Mouse (Mus musculus) midbrain, embryonic 13.5 days (tissue): Measurements from ENCODE around the gene Erp27. TPM values are rescaled to one million over a fixed set of nuclear protein-coding genes. Genes with fewer than 3 reads are reported as not detected.
"Not testable (repeated sequence)": the region's sequence is repeated elsewhere in the genome, so short reads cannot be mapped to it uniquely, and the experiment has no call there.

Experiments
- ATAC-seq: fragments of 200-750 bp; cut with Nextera tagmentation; 2 replicates; pipeline ENCODE4 v1.8.0; 2017; ENCODE audit warnings: mild to moderate bottlenecking, moderate TSS enrichment, moderate library complexity
- H3K27ac ChIP-seq: fragments of 300-500 bp; sonication (generic); 2 replicates; pipeline ENCODE4 v1.5.1; 2015; ENCODE audit warnings: inconsistent platforms, mild to moderate bottlenecking, moderate library complexity
- H3K27me3 ChIP-seq: fragments of 300-500 bp; sonication (generic); 2 replicates; pipeline ENCODE4 v1.6.1; 2015; ENCODE audit warnings: mild to moderate bottlenecking, inconsistent platforms
- H3K36me3 ChIP-seq: fragments of 300-500 bp; sonication (generic); 2 replicates; pipeline ENCODE4 v1.6.1; 2015; ENCODE audit warnings: mild to moderate bottlenecking, inconsistent platforms
- H3K4me1 ChIP-seq: fragments of 300-500 bp; sonication (generic); replicated peaks from 2 replicates; pipeline ENCODE4 v1.6.1; 2015; ENCODE audit warnings: inconsistent platforms
- H3K4me2 ChIP-seq: fragments of 300-500 bp; sonication (generic); replicated peaks from 2 replicates; pipeline ENCODE4 v1.6.1; 2015; ENCODE audit warnings: moderate library complexity, mild to moderate bottlenecking, inconsistent platforms
- H3K4me3 ChIP-seq: fragments of 300-500 bp; sonication (generic); replicated peaks from 2 replicates; pipeline ENCODE4 v1.5.1; 2015; ENCODE audit warnings: mild to moderate bottlenecking, inconsistent platforms
- H3K9ac ChIP-seq: fragments of 300-500 bp; sonication (generic); replicated peaks from 2 replicates; pipeline ENCODE4 v1.6.1; 2015; ENCODE audit warnings: mild to moderate bottlenecking, inconsistent platforms
- H3K9me3 ChIP-seq: fragments of 300-500 bp; sonication (generic); 2 replicates; pipeline ENCODE4 v1.6.1; 2016; ENCODE audit warnings: mild to moderate bottlenecking, inconsistent platforms
- WGBS: fragments of 180-500 bp; shearing (Covaris S2); methylation state at CpG from one replicate; pipeline ENCODE4 v1.1.7; 2015; 5-methylcytosine and 5-hydroxymethylcytosine counted together
- polyA plus RNA-seq: library from polyadenylated mRNA; unstranded; fragments of >200 nt; fragmentation: Nextera tagmentation; extraction: Ambion mirVana; gene quantifications from 2 replicates; pipeline ENCODE4 v1.2.1, GENCODE M21; 2015

Gene Erp27
- polyA plus RNA-seq, 1 experiment from 2014 or later, result not detected

DNA sequence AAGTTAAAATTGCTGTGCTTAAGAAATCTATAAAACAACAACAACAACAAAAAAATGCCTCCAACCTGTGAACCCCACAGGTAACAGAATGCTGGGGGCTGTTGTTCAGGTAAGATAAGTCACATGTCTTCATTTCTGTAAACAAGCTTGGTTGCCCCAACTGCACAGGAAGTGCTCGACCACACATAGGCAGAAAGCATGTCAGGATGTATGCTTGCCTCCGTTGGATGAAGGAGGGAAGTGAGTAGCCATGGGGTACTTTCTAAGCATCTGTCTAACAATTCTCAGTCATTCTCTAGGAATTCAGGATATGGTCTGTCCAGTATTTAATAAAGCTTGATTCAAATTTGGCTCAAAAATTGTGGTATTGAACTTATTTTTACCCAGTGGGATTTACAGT is 23.0 kb downstream of the Erp27 start:
- no peaks in the 10 kb centered on the region for H3K27me3 ChIP-seq
- 75% methylated on average over 2 of the region's 2 CpGs for WGBS
- H3K9ac ChIP-seq, result no peak overlapping the region
- no peak overlapping the region for H3K4me2 ChIP-seq
- no peaks in the 10 kb centered on the region for H3K4me1 ChIP-seq
- ATAC-seq, result no peak
- no peak overlapping the region for H3K4me3 ChIP-seq
- H3K27ac ChIP-seq, result no peak overlapping the region
- no peaks in the 10 kb centered on the region for H3K9me3 ChIP-seq
- H3K36me3 ChIP-seq, result no peaks in the 10 kb centered on the region

DNA sequence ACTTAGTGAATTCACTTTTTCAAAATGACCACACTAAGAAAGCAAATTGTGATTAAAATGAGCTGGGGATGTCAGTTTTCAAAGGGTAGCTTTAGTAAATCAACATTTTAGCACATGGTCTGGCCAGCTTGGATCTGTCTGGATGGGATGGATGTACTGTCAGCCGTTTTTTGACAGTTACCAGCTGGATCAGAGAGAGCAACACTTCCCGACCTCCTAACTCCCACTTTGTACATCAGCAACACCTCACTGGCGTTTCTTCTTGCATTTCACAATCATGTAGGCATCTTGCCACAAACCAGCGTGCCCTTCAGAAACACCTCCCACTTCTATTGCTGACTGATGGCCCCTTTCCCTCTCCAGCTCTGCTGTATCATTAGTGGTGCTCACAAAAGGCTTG is 23.8 kb downstream of the Erp27 start:
- ATAC-seq, result no peak
- no peaks in the 10 kb centered on the region for H3K36me3 ChIP-seq
- WGBS, result 75% methylated on average over 4 of the region's 4 CpGs
- no peaks in the 10 kb centered on the region for H3K4me1 ChIP-seq
- no peak overlapping the region for H3K4me2 ChIP-seq
- no peak overlapping the region for H3K4me3 ChIP-seq
- H3K9ac ChIP-seq, result no peak overlapping the region
- no peaks in the 10 kb centered on the region for H3K9me3 ChIP-seq
- H3K27me3 ChIP-seq, result no peaks in the 10 kb centered on the region
- H3K27ac ChIP-seq, result no peak overlapping the region

DNA sequence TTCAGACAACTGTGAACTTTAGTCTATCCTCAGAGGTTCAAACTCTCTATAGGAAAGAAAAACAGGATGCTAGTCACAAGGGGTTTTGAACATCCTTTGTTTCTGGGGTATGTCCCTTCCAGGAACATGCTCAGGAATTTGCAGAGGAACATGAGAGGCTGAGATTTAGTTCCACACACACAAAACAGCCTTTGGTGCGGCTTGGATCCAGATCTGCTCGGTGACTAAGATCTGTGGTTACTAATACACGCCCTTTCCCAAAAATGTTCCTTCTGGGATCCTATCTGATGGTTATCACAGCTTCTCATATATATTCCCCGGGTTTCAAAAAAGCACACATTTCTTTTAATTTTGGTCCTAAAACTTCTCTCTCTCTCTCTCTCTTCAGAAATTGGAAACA is 24.2 kb downstream of the Erp27 start:
- Histone ChIP-seq H3K4me3 (no peak overlapping the region), H3K4me1 (no peaks in the 10 kb centered on the region), H3K4me2 (no peak overlapping the region), H3K27me3 (no peaks in the 10 kb centered on the region), H3K36me3 (no peaks in the 10 kb centered on the region), H3K27ac (no peak overlapping the region), H3K9ac (no peak overlapping the region), H3K9me3 (no peaks in the 10 kb centered on the region)
- ATAC-seq, result no peak
- 89% methylated on average over 4 of the region's 4 CpGs for WGBS

- no peak overlapping the region for H3K27ac ChIP-seq
- no peaks in the 10 kb centered on the region for H3K36me3 ChIP-seq
- no peaks in the 10 kb centered on the region for H3K4me1 ChIP-seq
- no peak overlapping the region for H3K4me3 ChIP-seq
- H3K9ac ChIP-seq, result no peak overlapping the region
- H3K9me3 ChIP-seq, result no peaks in the 10 kb centered on the region
- no peak overlapping the region for H3K4me2 ChIP-seq
- no peak for ATAC-seq
- no peaks in the 10 kb centered on the region for H3K27me3 ChIP-seq
- 68% methylated on average over 15 of the region's 15 CpGs for WGBS
Observed at GRCm38 (mm10) chr6:136894532-136895339, 27.2 kb downstream of the Erp27 start.

DNA sequence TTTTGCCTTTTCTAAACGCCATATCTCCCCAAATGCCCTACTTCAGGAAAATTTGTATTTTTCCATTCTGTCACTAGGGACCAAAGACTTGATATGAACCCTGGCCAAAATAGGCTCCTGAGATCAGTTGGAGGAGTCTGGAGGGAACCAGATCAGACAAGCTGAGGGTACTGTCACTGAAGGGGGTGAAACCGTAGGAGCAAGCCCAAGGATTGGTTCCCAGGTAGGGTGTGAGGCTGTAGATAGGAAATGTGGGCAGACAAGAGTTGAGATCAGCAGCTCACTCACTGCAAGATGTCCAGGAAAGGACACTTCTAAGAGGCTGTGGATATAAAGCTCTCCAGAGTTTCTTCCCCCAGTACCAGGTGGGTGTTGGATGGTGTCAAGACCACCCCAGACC is 30.0 kb downstream of the Erp27 start:
- 85% methylated on average over 2 of the region's 2 CpGs for WGBS

DNA sequence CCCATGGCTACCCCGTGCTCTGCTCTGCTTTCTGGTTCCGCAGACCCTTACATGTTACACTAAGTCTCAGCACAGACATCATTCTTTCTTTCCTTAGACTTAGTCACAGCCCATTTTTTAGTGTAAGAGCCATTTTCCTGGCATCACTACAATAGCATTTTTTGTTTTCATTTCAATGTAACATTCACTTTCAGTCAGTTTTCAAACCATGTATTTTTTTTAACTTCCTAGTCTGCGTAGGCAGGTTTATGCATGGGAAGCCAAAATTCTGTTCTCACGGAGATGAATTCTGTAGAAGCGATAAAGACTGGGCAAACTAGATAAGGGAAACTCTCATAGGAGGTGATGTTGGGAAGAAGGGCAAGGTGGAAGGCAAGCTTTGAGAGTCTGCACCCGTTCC is 32.4 kb downstream of the Erp27 start:
- Histone ChIP-seq H3K9ac (no peak overlapping the region), H3K27ac (no peak overlapping the region), H3K4me1 (no peaks in the 10 kb centered on the region), H3K9me3 (no peaks in the 10 kb centered on the region), H3K36me3 (no peaks in the 10 kb centered on the region), H3K4me3 (no peak overlapping the region), H3K27me3 (no peaks in the 10 kb centered on the region), H3K4me2 (no peak overlapping the region)
- ATAC-seq, result no peak
- WGBS, result 94% methylated on average over 6 of the region's 6 CpGs

More for the DNA sequence above, 30.0 kb downstream of the Erp27 start:
- Histone ChIP-seq H3K4me3 (no peak overlapping the region), H3K9ac (no peak overlapping the region), H3K36me3 (no peaks in the 10 kb centered on the region), H3K27me3 (no peaks in the 10 kb centered on the region), H3K4me2 (no peak overlapping the region), H3K27ac (no peak overlapping the region), H3K9me3 (no peaks in the 10 kb centered on the region), H3K4me1 (no peaks in the 10 kb centered on the region)
- no peak for ATAC-seq

DNA sequence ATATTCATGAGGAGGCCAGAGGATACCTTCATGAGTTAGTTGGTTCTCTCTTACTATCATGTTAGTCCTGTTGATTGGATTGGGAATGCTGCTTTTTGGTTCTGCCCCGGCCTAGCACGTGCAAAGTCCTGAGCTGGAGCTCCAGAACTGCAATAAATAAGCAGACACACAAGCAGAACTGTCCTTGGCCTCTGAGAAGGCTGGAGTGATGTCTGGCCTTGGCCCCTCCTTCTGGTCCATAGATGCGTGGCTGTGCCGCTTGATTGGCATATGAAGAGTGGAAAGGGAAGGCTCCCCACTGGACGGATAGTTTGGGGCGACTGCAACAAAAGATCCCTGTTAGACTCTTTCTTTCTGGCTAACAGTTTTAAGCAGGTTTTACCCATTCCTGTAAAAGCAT is 32.9 kb downstream of the Erp27 start:
- Histone ChIP-seq H3K27me3 (no peaks in the 10 kb centered on the region), H3K9ac (no peak overlapping the region), H3K4me1 (no peaks in the 10 kb centered on the region), H3K9me3 (no peaks in the 10 kb centered on the region), H3K36me3 (no peaks in the 10 kb centered on the region), H3K27ac (no peak overlapping the region), H3K4me3 (no peak overlapping the region), H3K4me2 (no peak overlapping the region)
- 84% methylated on average over 6 of the region's 6 CpGs for WGBS
- ATAC-seq, result no peak

- no peak overlapping the region for H3K4me2 ChIP-seq
- no peaks in the 10 kb centered on the region for H3K36me3 ChIP-seq
- H3K4me3 ChIP-seq, result no peak overlapping the region
- H3K27ac ChIP-seq, result no peak overlapping the region
- no peaks in the 10 kb centered on the region for H3K4me1 ChIP-seq
- no peaks in the 10 kb centered on the region for H3K27me3 ChIP-seq
- no peaks in the 10 kb centered on the region for H3K9me3 ChIP-seq
- H3K9ac ChIP-seq, result no peak overlapping the region
- WGBS, result 82% methylated on average over 9 of the region's 9 CpGs
- ATAC-seq, result no peak
Observed at GRCm38 (mm10) chr6:136887854-136888253, 34.1 kb downstream of the Erp27 start.

DNA sequence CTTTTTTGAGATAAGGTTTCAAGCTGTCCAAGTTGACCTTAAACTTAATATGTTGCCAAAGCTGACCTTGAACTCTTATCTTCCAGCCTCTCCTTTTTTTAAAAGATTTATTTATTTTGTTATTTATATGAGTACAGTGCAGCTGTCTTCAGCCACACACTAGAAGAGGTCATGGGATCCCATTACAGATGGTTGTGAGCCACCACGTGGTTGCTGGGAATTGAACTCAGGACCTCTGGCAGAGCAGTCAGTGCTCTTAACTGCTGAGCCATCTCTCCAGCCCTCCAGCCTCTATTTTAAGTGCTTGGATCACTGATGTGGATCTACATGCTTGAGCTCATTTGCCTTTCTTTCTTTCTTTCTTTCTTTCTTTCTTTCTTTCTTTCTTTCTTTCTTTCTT is 37.2 kb downstream of the Erp27 start:
- ATAC-seq, H3K9me3 ChIP-seq, H3K4me2 ChIP-seq, H3K9ac ChIP-seq, H3K4me1 ChIP-seq, H3K27me3 ChIP-seq, H3K36me3 ChIP-seq, H3K27ac ChIP-seq, H3K4me3 ChIP-seq: not testable (repeated sequence)
- WGBS, result 56% methylated on average over 1 of the region's 1 CpGs

DNA sequence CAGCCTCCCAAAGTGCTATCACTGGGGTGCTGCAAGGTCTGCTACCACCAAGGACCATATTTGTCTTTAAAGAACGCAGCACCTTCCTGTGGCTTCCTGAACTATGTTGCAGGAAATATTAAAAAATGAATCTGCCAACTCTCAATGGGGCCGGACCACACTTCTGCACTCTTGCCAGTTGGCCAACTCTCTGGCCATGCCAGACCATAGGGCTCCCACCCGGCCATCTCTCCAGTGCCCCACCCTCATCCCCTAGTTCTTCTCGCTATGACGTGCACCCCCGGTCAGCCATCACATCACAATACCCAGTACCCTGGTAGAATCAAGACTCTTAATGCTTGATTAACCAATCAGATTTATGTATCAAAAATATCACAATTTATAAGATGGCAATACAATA is 38.0 kb downstream of the Erp27 start:
- Histone ChIP-seq H3K4me1 (no peaks in the 10 kb centered on the region), H3K4me2 (no peak overlapping the region), H3K27ac (no peak overlapping the region), H3K36me3 (no peaks in the 10 kb centered on the region), H3K4me3 (no peak overlapping the region), H3K27me3 (no peaks in the 10 kb centered on the region), H3K9me3 (no peaks in the 10 kb centered on the region), H3K9ac (no peak overlapping the region)
- 91% methylated on average over 6 of the region's 6 CpGs for WGBS
- ATAC-seq, result no peak

DNA sequence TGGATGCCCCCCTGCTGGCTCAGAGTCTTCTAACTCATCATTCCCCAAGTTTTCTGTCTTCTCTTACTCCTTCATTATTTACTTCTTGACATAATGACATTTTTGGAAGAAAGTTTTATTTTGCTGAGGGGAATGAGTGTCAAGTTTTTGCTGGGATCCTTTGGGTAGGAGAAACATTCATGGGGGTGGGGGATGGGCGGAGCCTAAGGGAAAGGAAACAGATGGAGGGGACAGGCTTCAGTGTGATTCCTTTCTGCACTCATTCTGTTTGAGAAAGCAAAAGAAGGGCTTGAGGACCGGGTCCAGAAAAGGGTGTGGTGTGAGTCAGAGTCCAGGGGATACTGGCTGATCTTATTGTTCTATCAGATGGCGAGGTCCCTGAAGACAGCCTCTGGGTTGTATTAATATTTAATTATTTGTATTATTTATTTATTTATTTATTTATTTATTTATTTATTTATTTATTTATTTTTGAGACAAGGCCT is 38.5 kb downstream of the Erp27 start:
- no peak for ATAC-seq
- Histone ChIP-seq H3K27ac (no peak overlapping the region), H3K9me3 (no peaks in the 10 kb centered on the region), H3K9ac (no peak overlapping the region), H3K4me3 (no peak overlapping the region), H3K4me1 (no peaks in the 10 kb centered on the region), H3K27me3 (no peaks in the 10 kb centered on the region), H3K36me3 (no peaks in the 10 kb centered on the region), H3K4me2 (no peak overlapping the region)
- WGBS, result 82% methylated on average over 3 of the region's 3 CpGs

GRCm38 (mm10) chr6:136881678-136882077 is 40.3 kb downstream of the Erp27 start:
- Histone ChIP-seq H3K4me2 (no peak overlapping the region), H3K9me3 (no peaks in the 10 kb centered on the region), H3K4me3 (no peak overlapping the region), H3K9ac (no peak overlapping the region), H3K27me3 (no peaks in the 10 kb centered on the region), H3K27ac (no peak overlapping the region), H3K4me1 (no peaks in the 10 kb centered on the region), H3K36me3 (no peaks in the 10 kb centered on the region)
- WGBS, result 80% methylated on average over 8 of the region's 8 CpGs
- no peak for ATAC-seq

DNA sequence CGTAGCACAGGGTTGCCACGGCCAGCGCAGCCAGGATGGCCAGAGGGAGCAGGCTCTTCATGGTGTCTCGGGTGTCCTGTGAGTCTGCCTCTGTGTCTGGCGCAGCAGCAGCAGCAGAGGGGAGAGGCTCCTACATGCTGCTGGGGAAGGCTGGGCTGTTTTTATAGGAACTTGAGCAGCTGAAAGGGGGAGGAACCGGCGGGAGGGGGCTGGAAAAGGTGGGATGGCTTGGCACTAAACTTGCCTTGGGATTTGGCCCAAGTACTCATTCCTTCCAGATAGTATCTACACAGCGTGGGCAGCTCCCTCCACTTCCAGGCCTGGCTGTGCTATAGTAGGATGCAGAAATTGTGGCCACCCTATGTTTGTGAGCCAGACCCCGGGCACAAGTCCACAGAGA is 46.3 kb downstream of the Erp27 start, which contains the start of gene Mgp:
TSS of gene Mgp (minus strand) at position 154 of the 400 bp plus-strand sequence.
- WGBS, result 65% methylated on average over 9 of the region's 9 CpGs
- no peaks in the 10 kb centered on the region for H3K9me3 ChIP-seq
- ATAC-seq, result no peak

More for the DNA sequence above, 46.3 kb downstream of the Erp27 start, which contains the start of gene Mgp:
- H3K4me1 ChIP-seq, result 0 out of 2 replicates have a peak, but pooled peaks cover 3% of the 10 kb centered on the region
- H3K4me2 ChIP-seq, result no peak within 1 kb of the TSS
- H3K36me3 ChIP-seq, result no peaks in the 10 kb centered on the region
- no peak within 1 kb of the TSS for H3K27ac ChIP-seq
- H3K4me3 ChIP-seq, result no peak within 1 kb of the TSS
- H3K9ac ChIP-seq, result no peak within 1 kb of the TSS
- H3K27me3 ChIP-seq, result no peaks in the 10 kb centered on the region
